Mouse (Mus musculus) olfactory bulb, adult 2 months (tissue): ENCODE data around the gene Ankfn1. TPM values are rescaled to one million over a fixed set of nuclear protein-coding genes. Genes with fewer than 3 reads are reported as not detected.
A peak's percentile ranks its signal among the peaks of the same experiment; 100 is the strongest.

Experiments used
- H3K27ac ChIP-seq: fragments of 200-500 bp; 2 replicates; pipeline ENCODE4 v1.5.1; 2012; ENCODE audit warnings: low read depth, low read length; ENCODE audit not compliant: insufficient read depth
- H3K4me1 ChIP-seq: fragments of 200-500 bp; 2 replicates; pipeline ENCODE4 v1.6.1; 2012; ENCODE audit warnings: low read length; ENCODE audit not compliant: control insufficient read depth, insufficient read depth
- H3K4me3 ChIP-seq: fragments of 200-500 bp; 2 replicates; pipeline ENCODE4 v1.5.1; 2012; ENCODE audit warnings: mild to moderate bottlenecking, low read depth, low read length, moderate library complexity; ENCODE audit not compliant: insufficient read depth
- CTCF ChIP-seq: fragments of 200-500 bp; IDR thresholded peaks from 2 replicates; pipeline ENCODE4 v1.5.1; 2012; ENCODE audit warnings: low read depth, mild to moderate bottlenecking, low read length, moderate library complexity; ENCODE audit not compliant: insufficient read depth
- POLR2A ChIP-seq: fragments of 200-500 bp; IDR thresholded peaks from 2 replicates; pipeline ENCODE4 v1.6.1; 2012; ENCODE audit warnings: mild to moderate bottlenecking, low read depth, low read length, moderate library complexity; ENCODE audit not compliant: insufficient read depth
- WGBS: fragments of 180-500 bp; shearing (Covaris S2); methylation state at CpG from one replicate; pipeline ENCODE4 v1.1.7; 2018; 5-methylcytosine and 5-hydroxymethylcytosine counted together
- polyA plus RNA-seq: library from polyadenylated mRNA; stranded (reverse); fragments of >200 nt; gene quantifications from 2 replicates; pipeline ENCODE4 v1.2.4, GENCODE M21; 2012; ENCODE audit warnings: low replicate concordance; ENCODE audit not compliant: missing spikeins, insufficient read depth, insufficient read length

Gene Ankfn1
- not detected in 2 replicates for polyA plus RNA-seq

DNA sequence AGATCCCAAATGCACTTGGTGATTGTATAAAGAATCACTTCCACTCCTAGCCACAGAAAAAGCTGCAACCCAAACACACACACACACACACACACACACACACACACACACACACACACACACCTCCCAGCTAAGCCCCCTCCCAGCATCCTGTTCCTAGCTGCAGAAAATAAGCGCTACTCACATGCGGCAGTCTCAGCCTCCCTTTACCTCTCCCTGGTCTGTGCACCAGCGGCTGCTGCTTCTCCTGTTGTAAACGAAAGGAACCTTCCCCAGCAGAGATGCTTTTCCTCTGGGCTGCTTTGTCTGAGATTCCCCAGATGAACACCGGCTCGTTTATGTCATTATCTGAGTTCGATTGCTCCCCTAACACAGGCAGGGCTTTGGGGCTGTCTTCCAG is at the start of gene Ankfn1:
TSS of gene Ankfn1 (minus strand) at position 223 of the 400 bp plus-strand sequence.
- 22% methylated on average over 7 of the region's 7 CpGs for WGBS
- TF ChIP-seq POLR2A = no peak
- no peak for TF ChIP-seq CTCF
- peaks cover 10% of the 10 kb centered on the region for H3K4me1 ChIP-seq
- H3K4me3 ChIP-seq = peak within 1 kb of the TSS; percentile 44
- H3K27ac ChIP-seq = peak within 1 kb of the TSS; percentile 64

DNA sequence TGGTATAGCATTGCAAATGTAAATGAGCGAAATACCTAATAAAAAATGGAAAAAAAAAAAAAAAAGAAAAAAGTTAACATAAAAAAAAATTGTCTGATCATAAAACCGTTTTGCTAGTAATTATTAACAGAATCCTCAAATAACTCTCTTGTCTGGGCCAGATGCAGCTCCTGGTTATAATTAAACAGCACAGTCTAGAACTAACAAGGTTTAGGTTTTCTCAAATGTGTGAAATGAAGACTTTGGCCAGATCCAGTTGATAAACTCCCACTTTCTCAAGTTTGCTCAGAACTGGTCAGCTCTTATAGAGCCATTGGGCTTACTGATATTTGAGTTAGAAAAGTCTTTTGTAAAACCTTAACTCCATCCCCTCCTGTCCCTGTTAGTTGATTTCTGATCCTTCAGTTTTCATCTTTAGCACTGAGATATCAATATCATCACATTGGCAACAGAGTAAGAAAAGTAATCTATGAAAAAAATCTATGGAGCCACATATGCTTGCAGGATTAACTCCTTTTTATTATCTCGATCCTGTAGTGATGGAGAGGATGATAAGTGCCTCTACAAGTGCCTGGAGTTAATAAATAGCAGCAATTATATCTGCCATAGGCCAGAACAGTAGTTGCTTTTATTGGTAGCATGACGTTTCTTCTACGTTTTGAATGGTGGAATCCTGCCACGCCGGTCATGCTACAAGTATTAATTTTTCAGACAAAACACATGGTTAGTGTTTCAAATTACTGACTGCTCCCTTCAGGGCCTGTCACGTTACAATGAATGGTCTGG is 46.4 kb upstream of the Ankfn1 start:
- Histone ChIP-seq H3K27ac (no peak overlapping the region), H3K4me1 (peaks cover 5% of the 10 kb centered on the region), H3K4me3 (no peak overlapping the region)
- TF ChIP-seq POLR2A (no peak), CTCF (no peak)
- 59% methylated on average over 8 of the region's 8 CpGs for WGBS

DNA sequence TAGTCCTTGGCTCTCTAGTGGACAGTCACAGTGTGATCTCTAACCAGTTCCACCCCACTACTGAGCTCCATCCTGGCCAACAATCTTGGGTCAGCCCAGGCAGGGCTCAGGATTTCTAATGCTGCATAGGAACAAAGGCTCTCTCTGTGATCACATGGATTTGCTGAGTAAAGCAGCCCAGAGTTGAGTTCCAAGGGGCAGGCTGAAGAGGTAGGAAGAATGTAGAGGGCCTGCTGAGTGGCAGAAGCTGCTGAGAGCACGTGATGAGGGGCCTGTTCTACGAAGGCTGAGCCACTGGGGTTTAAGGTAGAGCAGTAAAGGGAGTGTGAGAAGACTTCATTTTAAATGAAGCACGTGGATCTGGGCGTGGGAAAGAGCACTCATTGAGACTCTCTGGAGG is 41.1 kb upstream of the Ankfn1 start:
- Histone ChIP-seq H3K4me3 (no peak overlapping the region), H3K4me1 (peaks cover 5% of the 10 kb centered on the region; the same call in 1 of the 2 replicates), H3K27ac (no peak overlapping the region)
- TF ChIP-seq POLR2A (no peak), CTCF (no peak)
- WGBS = 54% methylated on average over 4 of the region's 4 CpGs

DNA sequence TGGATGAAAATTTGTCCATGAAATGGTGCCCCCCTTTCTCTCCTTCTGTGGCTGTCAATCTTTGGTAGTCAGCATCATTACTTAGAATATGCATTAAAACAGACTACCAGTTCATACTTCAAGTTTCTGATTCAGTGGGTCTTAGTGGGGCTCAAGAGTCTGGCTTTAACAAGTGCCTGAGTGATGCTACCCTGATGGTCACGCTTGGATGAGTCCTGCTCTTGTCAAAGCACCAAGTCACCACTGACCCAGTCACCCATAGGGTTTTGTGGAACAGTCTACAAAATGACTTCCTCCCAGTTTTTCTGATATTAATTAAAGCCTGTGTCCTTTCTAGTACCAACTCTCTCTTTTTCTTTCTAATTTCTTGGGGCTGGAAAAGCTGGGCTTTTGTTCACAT is 34.0 kb upstream of the Ankfn1 start:
- 94% methylated on average over 1 of the region's 1 CpGs for WGBS
- no peaks in the 10 kb centered on the region for H3K4me1 ChIP-seq
- H3K4me3 ChIP-seq = no peak overlapping the region
- no peak for TF ChIP-seq POLR2A
- no peak overlapping the region for H3K27ac ChIP-seq

DNA sequence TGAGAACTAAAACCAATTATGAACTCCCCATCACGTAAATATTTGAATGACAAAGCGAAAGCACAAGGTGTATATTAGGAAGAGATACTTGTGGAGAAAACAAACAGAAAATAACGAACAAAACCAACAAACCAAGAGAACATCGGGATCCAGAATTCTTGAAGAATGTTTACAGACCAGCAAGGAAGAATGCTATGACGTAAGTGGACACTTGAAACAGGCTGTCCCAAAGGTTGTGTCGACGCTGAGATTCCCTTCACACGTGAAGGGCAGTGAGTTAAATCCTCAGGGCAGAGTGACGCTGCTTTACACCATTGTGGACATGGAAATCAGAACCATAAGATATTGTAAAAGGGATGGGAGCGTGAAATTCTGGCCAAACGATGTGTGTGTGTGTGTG is 30.5 kb upstream of the Ankfn1 start:
- no peak for TF ChIP-seq POLR2A
- TF ChIP-seq CTCF = no peak
- 81% methylated on average over 11 of the region's 11 CpGs for WGBS
- no peak overlapping the region for H3K27ac ChIP-seq
- H3K4me1 ChIP-seq = peaks cover 3% of the 10 kb centered on the region; the same call in 1 of the 2 replicates
- H3K4me3 ChIP-seq = no peak overlapping the region

DNA sequence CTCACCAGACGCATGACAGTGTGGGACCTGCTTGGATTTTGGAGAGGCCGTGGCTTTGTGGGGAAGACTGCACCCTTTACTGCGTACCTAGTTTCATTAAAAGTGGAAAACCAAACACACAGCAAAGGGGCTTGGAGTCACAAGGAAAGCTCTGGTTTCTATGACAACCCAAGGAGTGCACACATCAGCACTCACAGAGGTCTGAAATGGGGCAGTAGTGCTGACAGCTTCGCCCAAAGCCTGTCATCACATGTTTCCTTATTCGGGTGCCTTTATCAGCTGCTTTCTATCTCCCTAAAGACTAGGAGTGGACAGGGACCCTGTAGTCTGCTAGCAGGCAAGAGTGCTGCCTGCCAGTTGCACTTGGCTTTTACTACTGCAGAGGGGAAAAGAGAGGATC is 27.4 kb upstream of the Ankfn1 start:
- no peak overlapping the region for H3K27ac ChIP-seq
- no peak overlapping the region for H3K4me3 ChIP-seq
- TF ChIP-seq CTCF = no peak
- no peak for TF ChIP-seq POLR2A
- WGBS = 42% methylated on average over 5 of the region's 5 CpGs
- peaks cover 3% of the 10 kb centered on the region; the same call in 1 of the 2 replicates for H3K4me1 ChIP-seq

DNA sequence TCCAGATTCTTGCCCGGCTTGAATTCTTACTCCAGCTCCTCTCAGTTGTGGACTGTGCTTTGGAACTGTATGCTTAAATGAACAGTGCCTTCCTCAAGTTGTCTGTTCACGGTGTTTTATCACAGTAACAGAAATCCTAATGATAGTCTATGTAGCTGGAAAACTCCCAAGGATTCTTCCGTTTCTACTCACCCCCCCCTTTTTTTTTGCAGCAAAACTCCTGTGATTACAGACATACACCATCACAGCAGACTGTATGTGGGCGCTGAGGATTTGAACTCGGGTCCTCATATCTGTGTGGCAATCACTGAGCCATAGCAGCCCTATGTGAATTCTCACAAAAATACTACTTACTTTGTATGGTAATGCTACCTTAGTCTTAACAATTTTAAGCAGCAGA is 26.5 kb upstream of the Ankfn1 start:
- 54% methylated on average over 5 of the region's 5 CpGs for WGBS
- H3K27ac ChIP-seq = no peak overlapping the region

GRCm38 (mm10) chr11:89792709-89793108 is 15.3 kb upstream of the Ankfn1 start:
- 87% methylated on average over 3 of the region's 3 CpGs for WGBS
- Histone ChIP-seq H3K4me3 (no peak overlapping the region), H3K4me1 (no peaks in the 10 kb centered on the region), H3K27ac (no peak overlapping the region)
- TF ChIP-seq POLR2A (no peak), CTCF (no peak)

More for the DNA sequence above, 26.5 kb upstream of the Ankfn1 start:
- TF ChIP-seq CTCF = no peak
- Histone ChIP-seq H3K4me3 (no peak overlapping the region), H3K4me1 (peaks cover 3% of the 10 kb centered on the region; the same call in 1 of the 2 replicates)

GRCm38 (mm10) chr11:89776070-89776469 is 1.4 kb downstream of the Ankfn1 start:
- Histone ChIP-seq H3K4me3 (no peak overlapping the region), H3K27ac (no peak overlapping the region), H3K4me1 (peaks cover 10% of the 10 kb centered on the region)
- TF ChIP-seq CTCF = no peak
- no peak for TF ChIP-seq POLR2A
- WGBS = 58% methylated on average over 3 of the region's 3 CpGs

- Histone ChIP-seq H3K4me3 (no peak overlapping the region), H3K27ac (no peak overlapping the region), H3K4me1 (peaks cover 10% of the 10 kb centered on the region)
- TF ChIP-seq POLR2A (no peak), CTCF (no peak)
- WGBS = 89% methylated on average over 3 of the region's 3 CpGs
These were observed 2.5 kb downstream of the Ankfn1 start for GRCm38 (mm10) chr11:89774913-89775312.
